Mouse (Mus musculus): ENCODE measurements around the gene Mul1. TPM values are rescaled to one million over a fixed set of nuclear protein-coding genes. Genes with fewer than 3 reads are reported as not detected.

The Mul1 gene
- total RNA-seq, 2 experiments from 2014 or later, result 70.0 to 72.5 TPM

- no peak for DNase-seq
- intact Hi-C loops (cut with DNase I), result no loop called here
These were observed 23.7 kb downstream of the Mul1 start for GRCm38 (mm10) chr4:138458171-138458570.

- intact Hi-C loops (cut with DNase I), result no loop called here
- DNase-seq, result no peak
These were observed 24.4 kb downstream of the Mul1 start for GRCm38 (mm10) chr4:138458735-138459440.

GRCm38 (mm10) chr4:138459775-138460174 lies 25.3 kb downstream of the Mul1 start:
- DNase-seq, result no peak
- intact Hi-C loops (cut with DNase I), result no loop called here

- no peak for DNase-seq
- intact Hi-C loops (cut with DNase I), result no loop called here
These were observed 26.4 kb downstream of the Mul1 start for GRCm38 (mm10) chr4:138460910-138461309.

GRCm38 (mm10) chr4:138461471-138461870 lies 27.0 kb downstream of the Mul1 start:
- DNase-seq, result no peak
- intact Hi-C loops (cut with DNase I), result no loop called here

- intact Hi-C loops (cut with DNase I), result no loop called here
These were observed 28.7 kb downstream of the Mul1 start for GRCm38 (mm10) chr4:138462971-138463831.

GRCm38 (mm10) chr4:138463832-138464487 lies 29.5 kb downstream of the Mul1 start:
- peak; percentile 78 to 90 for DNase-seq
- intact Hi-C loops (cut with DNase I), result no loop called here

More at GRCm38 (mm10) chr4:138462971-138463831, 28.7 kb downstream of the Mul1 start:
- peak in 1 of 2 experiments; percentile 50 for DNase-seq

GRCm38 (mm10) chr4:138464667-138465353 lies 30.3 kb downstream of the Mul1 start:
- intact Hi-C loops (cut with DNase I), result no loop called here
- peak; percentile 68 to 70 for DNase-seq

GRCm38 (mm10) chr4:138465446-138465845 lies 31.0 kb downstream of the Mul1 start:
- DNase-seq, result no peak
- intact Hi-C loops (cut with DNase I), result no loop called here

GRCm38 (mm10) chr4:138466690-138467089 lies 32.2 kb downstream of the Mul1 start:
- intact Hi-C loops (cut with DNase I), result no loop called here
- no peak for DNase-seq

- intact Hi-C loops (cut with DNase I), result no loop called here
- DNase-seq, result no peak
These were observed 33.0 kb downstream of the Mul1 start for GRCm38 (mm10) chr4:138467451-138467850.

GRCm38 (mm10) chr4:138469080-138469479 lies 34.6 kb downstream of the Mul1 start:
- intact Hi-C loops (cut with DNase I), result no loop called here
- peak in 1 of 2 experiments; percentile 52 for DNase-seq

GRCm38 (mm10) chr4:138471241-138471640 lies 36.8 kb downstream of the Mul1 start:
- intact Hi-C loops (cut with DNase I), result no loop called here
- DNase-seq, result no peak

- intact Hi-C loops (cut with DNase I), result no loop called here
These were observed 45.1 kb downstream of the Mul1 start for GRCm38 (mm10) chr4:138479595-138479994.

GRCm38 (mm10) chr4:138480962-138481361 lies 46.5 kb downstream of the Mul1 start:
- DNase-seq, result no peak
- intact Hi-C loops (cut with DNase I), result no loop called here

More at GRCm38 (mm10) chr4:138479595-138479994, 45.1 kb downstream of the Mul1 start:
- no peak for DNase-seq

- intact Hi-C loops (cut with DNase I), result no loop called here
- DNase-seq, result no peak
These were observed 48.2 kb downstream of the Mul1 start for GRCm38 (mm10) chr4:138482721-138483120.

GRCm38 (mm10) chr4:138488241-138488640 lies 53.8 kb downstream of the Mul1 start:
- intact Hi-C loops (cut with DNase I), result no loop called here

GRCm38 (mm10) chr4:138491088-138491487 lies 56.6 kb downstream of the Mul1 start:
- no peak for DNase-seq
- intact Hi-C loops (cut with DNase I), result no loop called here

More at GRCm38 (mm10) chr4:138488241-138488640, 53.8 kb downstream of the Mul1 start:
- DNase-seq, result no peak

All from heart, postnatal 14 days (tissue).